Mouse (Mus musculus) forebrain, embryonic 16.5 days (tissue): ENCODE results near the gene Leng8. TPM values are rescaled to one million over a fixed set of nuclear protein-coding genes. Genes with fewer than 3 reads are reported as not detected.

Source experiments
- ATAC-seq: fragments of 200-750 bp; cut with Nextera tagmentation; 2 replicates; pipeline ENCODE4 v1.8.0; 2017; ENCODE audit warnings: mild to moderate bottlenecking, moderate library complexity
- H3K27ac ChIP-seq: fragments of 300-500 bp; sonication (generic); 2 replicates; pipeline ENCODE4 v1.5.1; 2014; ENCODE audit warnings: low read length, control low read depth
- H3K27me3 ChIP-seq: fragments of 300-500 bp; sonication (generic); replicated peaks from 2 replicates; pipeline ENCODE4 v1.6.1; 2014; ENCODE audit warnings: low read length; ENCODE audit not compliant: control insufficient read depth, insufficient read depth
- H3K36me3 ChIP-seq: fragments of 300-500 bp; sonication (generic); 2 replicates; pipeline ENCODE4 v1.6.1; 2014; ENCODE audit not compliant: control insufficient read depth, insufficient read depth
- H3K4me1 ChIP-seq: fragments of 300-500 bp; sonication (generic); replicated peaks from 2 replicates; pipeline ENCODE4 v1.6.1; 2014; ENCODE audit warnings: low read length; ENCODE audit not compliant: control insufficient read depth, insufficient read depth
- H3K4me2 ChIP-seq: fragments of 300-500 bp; sonication (generic); 2 replicates; pipeline ENCODE4 v1.6.1; 2014; ENCODE audit warnings: mild to moderate bottlenecking, low read length, control low read depth
- H3K4me3 ChIP-seq: fragments of 300-500 bp; sonication (generic); replicated peaks from 2 replicates; pipeline ENCODE4 v1.5.1; 2014; ENCODE audit warnings: mild to moderate bottlenecking, low read length, control low read depth
- H3K9ac ChIP-seq: fragments of 300-500 bp; sonication (generic); replicated peaks from 2 replicates; pipeline ENCODE4 v1.6.1; 2014; ENCODE audit warnings: low read depth, low read length, control low read depth
- H3K9me3 ChIP-seq: fragments of 300-500 bp; sonication (generic); 2 replicates; pipeline ENCODE4 v1.6.1; 2016; ENCODE audit warnings: low read length; ENCODE audit not compliant: control insufficient read depth
- WGBS: fragments of 180-500 bp; shearing (Covaris S2); extraction: QIAGEN DNeasy Blood & Tissue Kit; methylation state at CpG from one replicate; pipeline ENCODE4 v1.1.7; 2014; 5-methylcytosine and 5-hydroxymethylcytosine counted together
- polyA plus RNA-seq: library from polyadenylated mRNA; unstranded; fragments of >200 nt; fragmentation: Nextera tagmentation; extraction: Ambion mirVana; gene quantifications from 2 replicates; pipeline ENCODE4 v1.2.1, GENCODE M21; 2015

Gene Leng8
- polyA plus RNA-seq, 1 experiment from 2014 or later = 95.7 TPM

DNA sequence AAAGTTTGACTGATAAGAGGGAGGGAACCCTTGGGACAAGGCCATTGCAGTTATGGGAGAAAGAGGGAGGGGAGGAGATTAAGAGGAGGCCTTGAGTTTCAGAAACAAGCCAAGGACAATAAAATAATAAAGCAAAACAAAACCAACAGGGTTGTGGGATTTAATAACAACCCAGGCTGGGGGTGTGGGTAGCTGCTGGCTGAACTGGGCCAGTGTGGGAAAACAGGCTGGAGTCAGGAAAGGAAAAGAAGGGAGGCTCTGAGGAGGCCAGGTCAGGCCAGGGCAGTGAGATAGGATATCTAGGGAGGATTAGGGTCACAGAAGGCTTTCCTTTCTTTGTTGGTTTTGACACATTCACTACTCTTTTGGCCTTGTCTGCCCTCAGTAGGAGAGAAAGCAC, 30.3 kb downstream of the Leng8 start:
- Histone ChIP-seq H3K9ac (no peak overlapping the region), H3K27me3 (no peaks in the 10 kb centered on the region), H3K4me2 (no peak overlapping the region), H3K36me3 (no peaks in the 10 kb centered on the region), H3K4me1 (peaks cover 4% of the 10 kb centered on the region; the same call in 1 of the 2 replicates), H3K4me3 (no peak overlapping the region), H3K27ac (no peak overlapping the region), H3K9me3 (no peaks in the 10 kb centered on the region)
- ATAC-seq = no peak

DNA sequence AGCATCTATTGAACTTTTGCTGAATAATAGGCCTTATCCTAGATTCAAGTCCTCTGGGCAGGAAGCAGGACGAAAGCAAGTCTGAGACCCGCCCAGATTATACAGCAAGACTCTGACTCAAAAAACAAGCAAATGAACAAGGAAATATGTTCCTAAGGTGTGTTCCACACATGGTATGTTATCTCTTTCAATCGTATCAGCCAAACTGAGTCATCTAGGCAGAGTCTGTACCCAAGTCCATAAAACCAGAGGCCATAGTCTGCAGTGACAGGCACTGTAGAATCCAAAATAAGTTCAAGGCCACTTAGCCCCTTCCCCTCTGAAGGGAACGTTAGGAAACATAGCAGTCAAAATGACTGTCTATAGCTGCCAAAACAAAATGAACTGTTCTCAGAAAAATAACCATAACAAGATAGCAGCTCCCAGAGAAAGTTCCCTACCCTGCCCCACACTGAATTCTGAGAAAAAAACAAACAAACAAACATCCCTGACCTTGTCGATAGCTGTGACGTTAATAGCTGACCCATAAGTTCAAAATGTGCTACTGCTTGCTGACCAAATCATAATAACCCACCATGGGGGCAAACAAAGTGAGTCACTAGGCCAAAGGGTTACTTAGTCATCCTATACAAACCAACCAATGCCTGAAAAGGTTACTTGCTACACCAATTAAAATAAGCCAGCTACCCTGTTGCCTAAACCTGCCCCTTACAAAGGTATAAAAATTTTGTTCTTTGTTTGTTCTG, 33.5 kb downstream of the Leng8 start:
- Histone ChIP-seq H3K9ac (no peak overlapping the region), H3K9me3 (no peaks in the 10 kb centered on the region), H3K36me3 (no peaks in the 10 kb centered on the region), H3K27ac (no peak overlapping the region), H3K4me1 (no peaks in the 10 kb centered on the region), H3K4me2 (no peak overlapping the region), H3K4me3 (no peak overlapping the region), H3K27me3 (no peaks in the 10 kb centered on the region)
- WGBS = 89% methylated on average over 6 of the region's 6 CpGs
- ATAC-seq = no peak

DNA sequence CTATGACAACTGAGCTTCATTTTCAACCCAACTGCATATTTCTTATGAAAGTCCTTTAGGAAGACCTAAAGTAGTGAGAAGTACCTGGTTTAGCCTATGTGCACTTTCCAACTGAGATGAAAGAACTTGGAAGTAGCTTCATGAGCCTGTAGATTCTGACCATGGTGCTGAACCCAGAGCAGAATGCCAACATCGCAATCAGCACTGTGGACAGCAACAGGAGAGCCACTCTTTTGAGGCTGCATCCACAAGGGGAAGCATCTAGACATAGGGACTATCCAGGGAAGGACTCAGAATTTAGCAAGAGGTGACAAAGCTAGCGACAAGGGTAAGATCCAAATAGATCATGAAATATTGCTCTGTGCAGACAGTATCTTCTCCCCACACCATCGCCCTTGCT, 41.6 kb downstream of the Leng8 start:
- H3K4me3 ChIP-seq = no peak overlapping the region
- WGBS = 58% methylated on average over 3 of the region's 3 CpGs
- no peaks in the 10 kb centered on the region; the same call in 1 of the 2 replicates for H3K27me3 ChIP-seq
- H3K9me3 ChIP-seq = no peaks in the 10 kb centered on the region
- H3K4me2 ChIP-seq = no peak overlapping the region
- H3K36me3 ChIP-seq = no peaks in the 10 kb centered on the region
- H3K9ac ChIP-seq = no peak overlapping the region
- no peak for ATAC-seq
- H3K27ac ChIP-seq = no peak overlapping the region
- no peaks in the 10 kb centered on the region for H3K4me1 ChIP-seq

Other genes with a start within 250 kb of the Leng8 start
- gene Gm14548, start 238.9 kb upstream of the Leng8 start, polyA plus RNA-seq = not detected in 2 replicates
- not detected in 2 replicates for gene Lilra6, start 221.5 kb upstream of the Leng8 start, polyA plus RNA-seq
- 1.4 and 2.5 TPM in 2 replicates for gene Lair1, start 73.8 kb upstream of the Leng8 start, polyA plus RNA-seq
- gene Ttyh1, start 17.6 kb upstream of the Leng8 start, polyA plus RNA-seq = 97.4 and 115 TPM in 2 replicates
- 5.4 and 6.4 TPM in 2 replicates for gene Leng9, start 13.3 kb downstream of the Leng8 start, polyA plus RNA-seq
- gene Cdc42ep5, start 27.8 kb downstream of the Leng8 start, polyA plus RNA-seq = 3.4 and 3.8 TPM in 2 replicates
- gene Lilra5, start 100.7 kb downstream of the Leng8 start, polyA plus RNA-seq = 0.11 TPM in 1 of 2 replicates, not detected in the other
- gene Ncr1, start 200.7 kb downstream of the Leng8 start, polyA plus RNA-seq = not detected in 2 replicates